Mouse (Mus musculus) c-Kit-positive CD71-positive TER-119-negative erythroid progenitor cells, embryonic 14.5 days (primary cell): Measurements from ENCODE around the gene Gm21866.
"Not testable (repeated sequence)": the region's sequence is repeated elsewhere in the genome, so short reads cannot be mapped to it uniquely, and the experiment has no call there.

Source experiments
- DNase-seq: peaks from one replicate; pipeline ENCODE4 v3.0.0-alpha.2; 2013; ENCODE audit warnings: low read depth

The Gm21866 gene

GRCm38 (mm10) chrY:13465479-13465878 lies at the start of gene Gm21866:
Gene Gm21866 (minus strand): TSS chrY:13465579.
- not testable (repeated sequence) for DNase-seq

DNA sequence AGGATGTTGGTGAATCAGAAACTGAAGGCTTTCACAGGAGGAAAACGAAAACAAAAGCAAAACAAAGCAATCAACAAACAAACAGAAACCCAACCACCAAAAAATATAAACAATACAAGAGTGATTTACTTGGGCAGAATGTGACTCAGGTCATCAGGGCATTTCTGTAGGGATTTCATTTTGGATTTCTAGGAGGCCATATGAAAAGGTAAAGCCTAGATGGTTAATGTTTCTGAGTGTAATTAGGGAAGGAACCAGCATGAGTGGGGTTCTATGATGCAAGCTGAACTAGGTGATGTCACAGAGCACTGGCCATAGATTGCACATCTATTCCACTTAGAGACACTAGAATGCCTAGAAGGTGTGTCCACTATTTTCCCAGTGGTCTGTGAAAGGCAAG lies 28.3 kb upstream of the Gm21866 start, which contains the start of gene Gm20773:
TSS of gene Gm20773 (plus strand) at position 301 of the 400 bp plus-strand sequence.
- DNase-seq: not testable (repeated sequence)
